Mouse (Mus musculus): ENCODE results near the gene Tdrd1.

The Tdrd1 gene

GRCm38 (mm10) chr19:56908472-56909270 lies 82.7 kb downstream of the Tdrd1 start:
- no peak for DNase-seq (ENCODE audit: extremely low spot score, low read depth, low spot score)

GRCm38 (mm10) chr19:56910561-56910960 lies 84.6 kb downstream of the Tdrd1 start:
- DNase-seq (ENCODE audit: extremely low spot score, low read depth, low spot score): no peak

DNA sequence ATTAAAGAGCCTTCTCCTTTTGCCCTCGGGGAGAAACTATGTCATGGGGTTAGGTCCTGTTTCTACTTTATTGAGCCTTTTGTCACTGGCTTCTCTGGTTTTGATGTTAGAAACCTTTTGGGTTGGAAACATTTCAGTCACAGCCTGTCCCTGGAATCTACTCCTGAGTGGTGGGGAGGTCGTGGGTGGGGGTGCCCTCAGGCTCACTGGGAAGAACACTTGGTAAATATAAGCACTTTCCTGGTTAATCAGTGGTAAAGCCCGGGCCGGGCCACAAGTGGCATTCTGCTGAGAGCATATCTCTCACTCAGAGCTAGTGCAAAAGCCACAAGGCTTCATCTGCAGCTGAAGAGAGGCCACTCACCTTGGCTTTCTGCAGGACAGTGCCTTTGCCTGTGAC lies 87.8 kb downstream of the Tdrd1 start:
- DNase-seq (ENCODE audit: extremely low spot score, low read depth, low spot score): no peak

DNA sequence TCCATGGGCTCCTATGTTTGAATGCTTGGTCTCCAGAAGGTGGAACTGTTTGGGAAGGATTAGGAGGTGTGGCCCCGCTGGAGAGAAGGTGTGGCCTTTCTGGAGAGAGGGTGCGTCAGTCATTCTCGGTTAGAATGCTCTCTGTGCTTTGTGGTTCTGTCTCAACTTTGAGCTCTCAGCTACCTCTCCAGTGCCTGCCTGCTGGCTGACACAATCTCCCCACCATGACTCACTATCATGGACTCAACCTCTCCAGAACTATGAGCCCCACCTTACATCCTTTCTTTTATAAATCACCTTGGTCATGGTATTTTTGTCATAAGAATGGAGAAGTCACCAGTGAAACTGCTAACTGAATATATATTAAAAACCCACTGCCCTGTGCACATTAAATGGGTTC lies 88.6 kb downstream of the Tdrd1 start:
- no peak for DNase-seq (ENCODE audit: extremely low spot score, low read depth, low spot score)

DNA sequence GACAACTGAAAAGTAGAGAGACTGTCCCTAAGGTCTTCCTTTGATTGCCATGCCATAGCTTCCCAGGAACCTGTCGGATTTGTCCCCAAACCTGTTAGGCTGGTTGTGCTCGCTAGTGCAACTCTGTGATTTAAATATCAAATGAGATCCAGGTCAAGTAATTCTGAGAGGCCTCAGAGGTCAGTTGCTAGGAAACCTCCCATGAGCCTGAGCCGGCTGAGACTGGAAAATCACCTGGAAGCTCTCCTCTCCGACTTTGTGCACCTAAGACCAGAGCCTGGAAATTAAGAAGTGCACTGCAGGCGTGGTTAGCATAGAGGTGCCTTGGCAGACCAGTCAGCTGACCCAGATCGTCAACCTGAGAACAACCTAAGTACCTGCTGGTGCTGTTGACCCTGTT lies 89.1 kb downstream of the Tdrd1 start:
- no peak for DNase-seq (ENCODE audit: extremely low spot score, low read depth, low spot score)

All from hindlimb bud, embryonic 11.5 days (tissue).